Mouse (Mus musculus) MEL (cell line): ENCODE measurements around the gene Itga5. TPM values are rescaled to one million over a fixed set of nuclear protein-coding genes. Genes with fewer than 3 reads are reported as not detected.

Experiments
- DNase-seq: peaks from one replicate; pipeline ENCODE4 v3.0.0; 2011; ENCODE audit warnings: low read depth, low spot score
- H3K27ac ChIP-seq: 2 replicates; pipeline ENCODE4 v1.5.1; 2012; ENCODE audit warnings: low read depth, mild to moderate bottlenecking, control low read depth, low read length, moderate library complexity; ENCODE audit not compliant: control insufficient read depth
- H3K27me3 ChIP-seq, 2 experiments: fragments of 150-350 bp in 1 of 2; sonication (generic) in 1 of 2; 2 replicates each; pipeline ENCODE4 v1.6.1; 2012; ENCODE audit warnings: low read length in 2 of 2, mild to moderate bottlenecking in 2 of 2, improper control_type of control experiment in 1 of 2, moderate library complexity in 1 of 2; ENCODE audit not compliant: insufficient read depth in 2 of 2, control insufficient read depth in 1 of 2
- H3K36me3 ChIP-seq, 2 experiments: 2 replicates each; pipeline ENCODE4 v1.6.1; 2012 to 2014; ENCODE audit warnings: low read length in 2 of 2, improper control_type of control experiment in 1 of 2, inconsistent platforms in 1 of 2, mild to moderate bottlenecking in 1 of 2; ENCODE audit not compliant: insufficient read depth in 2 of 2, control insufficient read depth in 1 of 2
- H3K4me1 ChIP-seq, 2 experiments: fragments of 150-350 bp in 1 of 2; sonication (generic) in 1 of 2; 2 replicates each; pipeline ENCODE4 v1.6.1; 2012; ENCODE audit warnings: low read length in 2 of 2, improper control_type of control experiment in 1 of 2, mild to moderate bottlenecking in 1 of 2; ENCODE audit not compliant: insufficient read depth in 2 of 2, control insufficient read depth in 1 of 2
- H3K4me3 ChIP-seq, 2 experiments: fragments of 150-350 bp in 1 of 2; sonication (generic) in 1 of 2; 2 replicates each; pipeline ENCODE4 v1.5.1; 2012; ENCODE audit warnings: low read depth in 2 of 2, low read length in 2 of 2, mild to moderate bottlenecking in 2 of 2, moderate library complexity in 2 of 2, control low read depth in 1 of 2, improper control_type of control experiment in 1 of 2; ENCODE audit not compliant: control insufficient read depth in 1 of 2, insufficient read depth in 1 of 2
- H3K79me2 ChIP-seq: 2 replicates; pipeline ENCODE4 v1.6.1; 2012; ENCODE audit warnings: mild to moderate bottlenecking, low read length, moderate library complexity; ENCODE audit not compliant: control insufficient read depth, poor library complexity, insufficient read depth
- H3K9ac ChIP-seq: 2 replicates; pipeline ENCODE4 v1.6.1; 2012; ENCODE audit warnings: low read depth, mild to moderate bottlenecking, control low read depth, low read length, moderate library complexity; ENCODE audit not compliant: control insufficient read depth, poor library complexity, severe bottlenecking
- H3K9me3 ChIP-seq: fragments of 150-350 bp; sonication (generic); replicated peaks from 2 replicates; pipeline ENCODE4 v1.6.1; 2012; ENCODE audit warnings: mild to moderate bottlenecking, low read length, improper control_type of control experiment, moderate library complexity; ENCODE audit not compliant: insufficient read depth
- MAZ ChIP-seq: IDR thresholded peaks from 2 replicates; pipeline ENCODE4 v1.6.1; 2012; ENCODE audit warnings: low read depth, mild to moderate bottlenecking, inconsistent platforms, low read length, improper control_type of control experiment
- MXI1 ChIP-seq: IDR thresholded peaks from 2 replicates; pipeline ENCODE4 v1.6.1; 2011; ENCODE audit warnings: mild to moderate bottlenecking, low read depth, low read length, improper control_type of control experiment
- MYB ChIP-seq: IDR thresholded peaks from 2 replicates; pipeline ENCODE4 v1.6.1; 2011; ENCODE audit warnings: mild to moderate bottlenecking, low read depth, low read length, improper control_type of control experiment
- MYC ChIP-seq: IDR thresholded peaks from 2 replicates; pipeline ENCODE4 v1.6.1; 2011; ENCODE audit warnings: low read depth, mild to moderate bottlenecking, low read length, improper control_type of control experiment, moderate library complexity
- RAD21 ChIP-seq: IDR thresholded peaks from 2 replicates; pipeline ENCODE4 v1.6.1; 2011; ENCODE audit warnings: mild to moderate bottlenecking, low read depth, low read length, improper control_type of control experiment
- RCOR1 ChIP-seq: IDR thresholded peaks from 2 replicates; pipeline ENCODE4 v1.6.1; 2012; ENCODE audit warnings: low read depth, mild to moderate bottlenecking, inconsistent platforms, low read length, improper control_type of control experiment
- SIN3A ChIP-seq: IDR thresholded peaks from 2 replicates; pipeline ENCODE4 v1.6.1; 2012; ENCODE audit warnings: low read length, improper control_type of control experiment, inconsistent platforms
- USF1 ChIP-seq: IDR thresholded peaks from 2 replicates; pipeline ENCODE4 v1.6.1; 2014; ENCODE audit warnings: low read depth, mild to moderate bottlenecking, inconsistent platforms, low read length, improper control_type of control experiment, moderate library complexity
- ZC3H11A ChIP-seq: IDR thresholded peaks from 2 replicates; pipeline ENCODE4 v1.6.1; 2012; ENCODE audit warnings: low read depth, mild to moderate bottlenecking, inconsistent platforms, low read length, improper control_type of control experiment
- ZKSCAN1 ChIP-seq: IDR thresholded peaks from 2 replicates; pipeline ENCODE4 v1.6.1; 2012; ENCODE audit warnings: low read depth, mild to moderate bottlenecking, inconsistent platforms, low read length, improper control_type of control experiment, moderate library complexity
- polyA plus RNA-seq, 2 experiments: library from polyadenylated mRNA; stranded (reverse) in 1 of 2; unstranded in 1 of 2; fragments of >175 nt in 1 of 2; fragments of >200 nt in 1 of 2; gene quantifications; 2 replicates each; pipeline versions ENCODE4 v1.2.1 to v1.2.4; 2012; ENCODE audit warnings: low replicate concordance in 2 of 2, low read depth in 1 of 2; ENCODE audit not compliant: insufficient read length in 2 of 2, insufficient read depth in 1 of 2, missing spikeins in 1 of 2
- total RNA-seq: library from RNA; depleted of rRNA; stranded (reverse); fragments of 300-350 nt; gene quantifications from 2 replicates; pipeline ENCODE4 v1.2.3, GENCODE M21; 2012

Itga5 gene
- total and polyA plus RNA-seq, 3 experiments: 6.0 to 17.4 TPM; not detected in 1

GRCm38 (mm10) chr15:103304616-103304969 lies 62.0 kb downstream of the Itga5 start:
- Histone ChIP-seq H3K79me2 (no peaks in the 10 kb centered on the region), H3K36me3 (peaks cover 0 to 3% of the 10 kb centered on the region in 2 experiments; a peak in 2 of 4 replicates), H3K27ac (no peak overlapping the region), H3K27me3 (no peaks in the 10 kb centered on the region), H3K9ac (peak overlapping the region; percentile 40), H3K4me1 (no peaks in the 10 kb centered on the region; a peak in 2 of 4 replicates), H3K4me3 (peak overlapping the region in 1 of 2 experiments; percentile 16; a peak in 3 of 4 replicates), H3K9me3 (no peaks in the 10 kb centered on the region)
- DNase-seq: no peak
- no peak for TF ChIP-seq ZKSCAN1
- TF ChIP-seq MYB: no peak
- TF ChIP-seq RAD21: no peak

- H3K4me1 ChIP-seq: no peaks in the 10 kb centered on the region; a peak in 2 of 4 replicates
- TF ChIP-seq SIN3A (no peak), USF1 (no peak), RCOR1 (no peak), ZC3H11A (no peak)
- no peak overlapping the region for H3K4me3 ChIP-seq
- no peaks in the 10 kb centered on the region for H3K9me3 ChIP-seq
- H3K36me3 ChIP-seq: peaks cover 0 to 3% of the 10 kb centered on the region in 2 experiments; a peak in 2 of 4 replicates
- H3K27ac ChIP-seq: no peak overlapping the region
- no peak for DNase-seq
- no peak overlapping the region for H3K9ac ChIP-seq
- H3K27me3 ChIP-seq: no peaks in the 10 kb centered on the region
- H3K79me2 ChIP-seq: no peaks in the 10 kb centered on the region
These were observed 62.5 kb downstream of the Itga5 start for GRCm38 (mm10) chr15:103303916-103304615.

DNA sequence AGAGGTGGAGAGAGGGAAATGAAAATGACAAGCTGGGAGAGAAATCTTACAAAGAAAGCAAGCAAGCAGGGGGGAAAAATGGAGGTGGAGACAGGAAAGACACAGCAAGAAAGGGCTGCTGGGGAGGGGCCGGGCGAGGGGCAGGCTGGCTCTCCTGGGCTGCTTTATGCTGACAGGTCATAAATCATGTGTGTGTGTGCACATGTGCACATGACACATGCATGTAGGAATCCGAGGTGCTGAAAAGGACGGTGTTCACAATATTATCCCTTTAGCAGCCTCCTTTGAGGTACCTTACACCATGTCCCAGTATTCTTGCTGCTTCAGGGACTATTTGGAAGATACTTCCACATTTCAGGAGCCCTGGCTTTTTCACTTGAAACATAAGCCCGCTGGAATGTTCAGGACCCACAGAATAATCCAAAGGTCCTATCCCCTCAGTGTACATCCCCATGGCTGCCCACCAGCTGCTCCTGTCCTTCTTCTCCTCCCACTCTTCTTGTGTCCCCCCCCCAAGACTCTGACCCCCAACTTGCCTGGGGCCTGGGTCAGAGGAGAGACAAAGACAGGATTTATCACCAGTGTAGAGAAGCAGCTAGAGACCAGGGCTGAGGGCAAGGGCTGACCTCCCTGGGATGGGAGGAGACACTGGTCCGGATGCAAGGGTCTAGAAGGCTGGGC lies 64.1 kb downstream of the Itga5 start:
- no peaks in the 10 kb centered on the region for H3K79me2 ChIP-seq
- H3K36me3 ChIP-seq: peaks cover 0 to 3% of the 10 kb centered on the region in 2 experiments; a peak in 2 of 4 replicates
- DNase-seq: no peak
- TF ChIP-seq USF1: no peak
- TF ChIP-seq MAZ: no peak
- no peak for TF ChIP-seq MYC
- TF ChIP-seq MXI1: no peak
- H3K4me1 ChIP-seq: no peaks in the 10 kb centered on the region; a peak in 2 of 4 replicates
- no peak overlapping the region for H3K4me3 ChIP-seq
- H3K9me3 ChIP-seq: no peaks in the 10 kb centered on the region
- H3K27ac ChIP-seq: no peak overlapping the region
- no peaks in the 10 kb centered on the region for H3K27me3 ChIP-seq
- H3K9ac ChIP-seq: no peak overlapping the region
